Mouse (Mus musculus) embryonic facial prominence, embryonic 14.5 days (tissue): Measurements from ENCODE around the gene Zmiz2. TPM values are rescaled to one million over a fixed set of nuclear protein-coding genes. Genes with fewer than 3 reads are reported as not detected.
A peak's percentile ranks its signal among the peaks of the same experiment; 100 is the strongest.

Source experiments
- ATAC-seq: fragments of 200-750 bp; cut with Nextera tagmentation; 2 replicates; pipeline ENCODE4 v1.8.0; 2017; ENCODE audit warnings: low read depth, moderate number of reproducible peaks, moderate TSS enrichment
- DNase-seq: peaks from one replicate; pipeline ENCODE4 v3.0.0-alpha.2; 2015; ENCODE audit warnings: low spot score
- H3K27ac ChIP-seq: fragments of 300-500 bp; sonication (generic); replicated peaks from 2 replicates; pipeline ENCODE4 v1.5.1; 2014; ENCODE audit warnings: low read depth, mild to moderate bottlenecking, low read length, moderate library complexity
- H3K27me3 ChIP-seq: fragments of 300-500 bp; sonication (generic); replicated peaks from 2 replicates; pipeline ENCODE4 v1.6.1; 2014; ENCODE audit warnings: low read length; ENCODE audit not compliant: control insufficient read depth, insufficient read depth
- H3K36me3 ChIP-seq: fragments of 300-500 bp; sonication (generic); 2 replicates; pipeline ENCODE4 v1.6.1; 2014; ENCODE audit warnings: low read length, mixed read lengths; ENCODE audit not compliant: control insufficient read depth, insufficient read depth
- H3K4me1 ChIP-seq: fragments of 300-500 bp; sonication (generic); 2 replicates; pipeline ENCODE4 v1.6.1; 2014; ENCODE audit warnings: antibody characterized with exemption, low read length; ENCODE audit not compliant: control insufficient read depth, insufficient read depth
- H3K4me2 ChIP-seq: fragments of 300-500 bp; sonication (generic); 2 replicates; pipeline ENCODE4 v1.6.1; 2014; ENCODE audit warnings: low read depth, mild to moderate bottlenecking, low read length, moderate library complexity, mixed read lengths
- H3K4me3 ChIP-seq: fragments of 300-500 bp; sonication (generic); 2 replicates; pipeline ENCODE4 v1.5.1; 2014; ENCODE audit warnings: low read depth, mild to moderate bottlenecking, low read length
- H3K9ac ChIP-seq: fragments of 300-500 bp; sonication (generic); 2 replicates; pipeline ENCODE4 v1.6.1; 2014; ENCODE audit warnings: low read depth, mild to moderate bottlenecking, low read length, moderate library complexity, mixed read lengths
- H3K9me3 ChIP-seq: fragments of 300-500 bp; sonication (generic); 2 replicates; pipeline ENCODE4 v1.6.1; 2016; ENCODE audit warnings: low read length; ENCODE audit not compliant: control insufficient read depth
- whole genome bisulfite sequencing: fragments of 180-500 bp; shearing (Covaris S2); extraction: QIAGEN DNeasy Blood & Tissue Kit; methylation state at CpG from one replicate; pipeline ENCODE4 v1.1.7; 2014; 5-methylcytosine and 5-hydroxymethylcytosine counted together
- polyA plus RNA-seq: library from polyadenylated mRNA; unstranded; fragments of >200 nt; fragmentation: Nextera tagmentation; extraction: Ambion mirVana; gene quantifications from 2 replicates; pipeline ENCODE4 v1.2.1, GENCODE M21; 2014

The Zmiz2 gene
- polyA plus RNA-seq = 11.2 and 12.4 TPM in 2 replicates

- DNase-seq (peak; percentile 96), ATAC-seq (peak; percentile 98)
- peak within 1 kb of the TSS; percentile 90 for H3K27ac ChIP-seq
- H3K36me3 ChIP-seq = peaks cover 14% of the 10 kb centered on the region; the same call in 1 of the 2 replicates
- H3K9me3 ChIP-seq = no peaks in the 10 kb centered on the region
- peak within 1 kb of the TSS; percentile 84 for H3K9ac ChIP-seq
- no peaks in the 10 kb centered on the region for H3K27me3 ChIP-seq
- H3K4me3 ChIP-seq = peak within 1 kb of the TSS; percentile 81
- WGBS = 28% methylated on average over 12 of the region's 60 CpGs
- peak within 1 kb of the TSS; percentile 85 for H3K4me2 ChIP-seq
- H3K4me1 ChIP-seq = peaks cover 8% of the 10 kb centered on the region; the same call in 1 of the 2 replicates
Observed at GRCm38 (mm10) chr11:6388726-6389413, at the start of gene Zmiz2. TSS of gene Zmiz2 (plus strand) at chr11:6389074.

- DNase-seq (no peak), ATAC-seq (no peak)
- no peak overlapping the region for H3K4me2 ChIP-seq
- no peaks in the 10 kb centered on the region for H3K9me3 ChIP-seq
- H3K4me1 ChIP-seq = no peaks in the 10 kb centered on the region
- H3K9ac ChIP-seq = no peak overlapping the region
- peaks cover 97% of the 10 kb centered on the region for H3K36me3 ChIP-seq
- H3K27ac ChIP-seq = no peak overlapping the region
- H3K27me3 ChIP-seq = no peaks in the 10 kb centered on the region
- WGBS = 96% methylated on average over 4 of the region's 4 CpGs
- no peak overlapping the region for H3K4me3 ChIP-seq
Observed at GRCm38 (mm10) chr11:6345956-6346355, 42.9 kb upstream of the Zmiz2 start.

DNA sequence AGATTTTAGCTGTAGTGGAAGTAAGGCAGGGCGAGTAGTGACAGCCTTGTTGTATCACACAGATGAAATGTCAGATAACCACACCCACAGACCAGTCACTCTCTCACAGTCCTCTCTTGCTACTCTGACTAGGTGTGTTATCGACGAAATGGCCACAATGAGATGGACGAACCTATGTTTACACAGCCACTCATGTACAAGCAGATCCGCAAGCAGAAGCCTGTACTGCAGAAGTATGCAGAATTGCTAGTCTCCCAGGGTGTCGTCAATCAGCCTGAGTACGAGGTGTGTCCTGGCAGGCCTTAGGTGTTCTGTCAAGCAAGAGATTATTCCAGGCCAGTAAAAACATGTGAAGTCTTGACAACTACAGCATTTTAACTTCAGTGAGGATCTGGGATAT, 41.9 kb upstream of the Zmiz2 start:
- no peaks in the 10 kb centered on the region for H3K27me3 ChIP-seq
- H3K36me3 ChIP-seq = peaks cover 93% of the 10 kb centered on the region
- peak; percentile 64 for DNase-seq
- no peak overlapping the region for H3K27ac ChIP-seq
- H3K9ac ChIP-seq = no peak overlapping the region
- H3K9me3 ChIP-seq = no peaks in the 10 kb centered on the region
- WGBS = 80% methylated on average over 7 of the region's 7 CpGs
- H3K4me2 ChIP-seq = no peak overlapping the region
- peak; percentile 65; the same call in 1 of the 2 replicates for ATAC-seq
- H3K4me3 ChIP-seq = no peak overlapping the region
- H3K4me1 ChIP-seq = no peaks in the 10 kb centered on the region

- ATAC-seq (no peak), DNase-seq (peak; percentile 6)
- H3K27ac ChIP-seq = no peak overlapping the region
- no peak overlapping the region for H3K9ac ChIP-seq
- H3K4me2 ChIP-seq = no peak overlapping the region
- no peaks in the 10 kb centered on the region for H3K4me1 ChIP-seq
- no peak overlapping the region for H3K4me3 ChIP-seq
- WGBS = 88% methylated on average over 11 of the region's 11 CpGs
- peaks cover 93% of the 10 kb centered on the region for H3K36me3 ChIP-seq
- no peaks in the 10 kb centered on the region for H3K27me3 ChIP-seq
- no peaks in the 10 kb centered on the region for H3K9me3 ChIP-seq
Observed at GRCm38 (mm10) chr11:6348681-6349200, 40.1 kb upstream of the Zmiz2 start.

DNA sequence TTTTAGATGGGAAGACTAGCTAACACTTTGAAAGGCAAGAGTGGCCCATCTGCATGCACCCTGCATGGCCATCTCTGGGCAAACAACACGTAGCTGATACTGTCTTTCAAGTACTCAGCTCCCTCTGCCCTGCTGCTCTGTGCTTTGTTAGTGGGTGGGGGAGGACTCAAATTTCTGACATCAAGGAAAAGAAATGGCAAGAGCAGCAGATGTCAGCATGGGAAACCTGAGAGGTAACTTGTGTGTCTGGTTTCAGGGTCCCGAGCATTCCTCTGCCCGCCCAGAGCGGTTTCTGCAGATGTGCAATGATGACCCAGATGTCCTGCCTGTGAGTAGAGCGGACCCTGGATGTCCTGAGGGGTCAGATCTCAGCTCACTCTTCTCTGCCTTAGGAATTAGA, 39.3 kb upstream of the Zmiz2 start:
- Histone ChIP-seq H3K4me1 (no peaks in the 10 kb centered on the region), H3K36me3 (peaks cover 93% of the 10 kb centered on the region), H3K9me3 (no peaks in the 10 kb centered on the region), H3K27me3 (no peaks in the 10 kb centered on the region), H3K4me3 (no peak overlapping the region), H3K9ac (no peak overlapping the region), H3K27ac (no peak overlapping the region), H3K4me2 (no peak overlapping the region)
- 65% methylated on average over 5 of the region's 5 CpGs for WGBS
- ATAC-seq = no peak
- no peak for DNase-seq

- Histone ChIP-seq H3K4me1 (no peaks in the 10 kb centered on the region), H3K4me2 (no peak overlapping the region), H3K27ac (no peak overlapping the region), H3K36me3 (peaks cover 70% of the 10 kb centered on the region), H3K27me3 (no peaks in the 10 kb centered on the region), H3K9ac (no peak overlapping the region), H3K4me3 (no peak overlapping the region), H3K9me3 (no peaks in the 10 kb centered on the region)
- no peak for ATAC-seq
- DNase-seq = no peak
- 88% methylated on average over 4 of the region's 4 CpGs for WGBS
Observed at GRCm38 (mm10) chr11:6355106-6355505, 33.8 kb upstream of the Zmiz2 start.

DNA sequence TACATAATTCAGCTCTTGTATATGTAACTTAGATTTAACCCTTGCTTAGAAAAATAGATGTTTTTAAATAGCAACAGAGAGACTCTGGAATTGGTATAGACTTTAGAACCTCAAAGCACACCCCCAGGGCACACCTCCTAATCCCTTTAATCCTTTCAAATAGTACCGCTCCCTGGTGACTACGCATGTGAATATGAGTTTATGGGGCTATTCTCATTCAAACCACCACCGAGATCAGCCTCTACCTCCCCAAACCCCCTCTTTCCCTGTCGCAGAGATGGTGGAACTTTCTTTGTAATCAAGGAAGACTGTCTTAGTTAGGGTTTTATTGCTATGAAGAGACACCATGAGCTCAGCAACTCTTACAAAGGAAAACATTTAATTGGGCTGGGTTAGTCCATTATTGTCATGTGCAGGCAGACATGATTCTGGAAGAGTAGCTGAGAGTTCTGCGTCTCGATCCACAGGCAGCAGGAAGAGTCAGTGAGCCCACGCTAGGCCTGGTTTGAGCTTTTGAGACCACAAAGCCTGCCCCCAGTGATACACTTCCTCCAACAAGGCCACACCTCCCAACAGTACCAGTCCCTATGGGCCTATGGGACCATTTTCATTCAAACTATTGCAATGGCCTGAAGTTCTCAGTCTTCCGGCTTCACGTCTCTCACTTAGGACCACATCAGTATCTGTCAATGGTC, 24.1 kb upstream of the Zmiz2 start:
- Histone ChIP-seq H3K27ac (no peak overlapping the region), H3K27me3 (no peaks in the 10 kb centered on the region), H3K9ac (no peak overlapping the region), H3K36me3 (no peaks in the 10 kb centered on the region), H3K4me1 (no peaks in the 10 kb centered on the region), H3K4me3 (no peak overlapping the region), H3K4me2 (no peak overlapping the region), H3K9me3 (no peaks in the 10 kb centered on the region)
- ATAC-seq (no peak), DNase-seq (no peak)
- WGBS = 90% methylated on average over 9 of the region's 9 CpGs

DNA sequence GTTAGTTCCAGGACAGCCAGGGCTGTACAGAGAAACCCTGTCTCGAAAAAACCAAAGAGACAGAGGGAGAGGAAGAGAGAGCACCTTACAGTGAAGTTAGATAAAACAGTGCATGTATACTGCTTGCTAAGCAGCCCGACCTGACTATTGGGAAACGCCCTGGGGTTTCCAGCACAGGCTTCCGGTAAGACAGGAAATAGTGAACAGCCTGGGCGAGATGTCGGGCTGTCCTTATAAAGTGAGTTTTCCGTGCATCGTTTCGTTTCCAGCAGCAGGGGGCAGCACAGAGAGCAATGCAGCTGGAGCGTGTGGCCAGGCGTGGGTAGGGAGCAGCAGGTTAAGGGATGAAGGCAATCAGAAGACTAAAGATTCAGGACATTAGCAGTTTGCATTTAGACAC, 23.0 kb upstream of the Zmiz2 start:
- H3K36me3 ChIP-seq = no peaks in the 10 kb centered on the region
- ATAC-seq (peak; percentile 70), DNase-seq (peak; percentile 67)
- H3K4me3 ChIP-seq = no peak overlapping the region
- no peaks in the 10 kb centered on the region for H3K9me3 ChIP-seq
- no peak overlapping the region for H3K4me2 ChIP-seq
- H3K27me3 ChIP-seq = no peaks in the 10 kb centered on the region
- 15% methylated on average over 11 of the region's 11 CpGs for WGBS
- H3K27ac ChIP-seq = no peak overlapping the region; the same call in 1 of the 2 replicates
- H3K9ac ChIP-seq = no peak overlapping the region
- H3K4me1 ChIP-seq = no peaks in the 10 kb centered on the region
